In the genomic region with DNA sequence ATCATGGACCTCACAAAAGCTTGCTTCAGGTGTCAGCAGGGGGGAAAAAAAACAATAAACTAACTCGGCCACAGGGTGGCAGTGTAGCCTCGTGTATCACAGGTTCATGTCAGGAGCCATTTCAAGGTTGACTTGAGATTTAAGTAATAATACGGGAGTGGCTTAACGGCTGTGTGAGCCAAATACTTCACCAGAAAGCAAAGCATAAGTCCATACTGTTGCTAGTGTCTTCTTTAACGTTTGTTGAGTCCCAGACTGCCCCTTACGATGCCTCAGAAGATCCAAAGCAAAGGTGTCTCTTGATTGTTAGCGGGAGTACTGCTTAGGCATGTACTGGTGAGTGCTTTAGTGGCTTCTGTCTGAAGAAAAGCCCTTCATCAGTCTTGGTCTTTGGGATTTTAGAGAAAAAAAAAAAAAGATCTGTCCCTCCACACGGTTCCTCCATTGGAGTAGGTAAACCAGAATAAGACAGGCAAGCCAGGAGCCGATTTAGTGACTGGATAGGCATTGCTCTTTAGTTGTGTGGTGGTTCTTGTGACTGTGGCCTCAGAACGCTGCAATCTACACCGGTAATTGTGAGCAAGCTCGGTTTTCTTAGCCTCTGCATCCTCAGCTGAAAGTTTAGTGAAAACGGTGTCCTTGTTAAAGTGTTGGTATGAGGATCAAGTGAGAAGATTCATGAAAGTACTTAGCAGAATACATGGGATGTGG, we compare ENCODE assay signal across 8 mouse cellular contexts. TPM values are rescaled to one million over a fixed set of nuclear protein-coding genes. Genes with fewer than 3 reads are reported as not detected.
A peak's percentile ranks its signal among the peaks of the same experiment; 100 is the strongest.
DNase-seq lines count a peak whose midpoint lies in the region; ATAC-seq and TF ChIP-seq lines count a peak whose summit lies in the region.

No protein-coding gene starts in this region.

- peaks cover 3% of the 10 kb centered on the region for H3K36me3 ChIP-seq in megakaryocyte, embryonic 14.5 days (replicated peaks; ENCODE audit: low read length)

- no peak for TF ChIP-seq POLR2A in cortical plate, adult 2 months (IDR thresholded peaks at IDR 0.05; ENCODE audit: extremely low read depth, insufficient read depth, low read length)

- peaks cover 5% of the 10 kb centered on the region for H3K4me1 ChIP-seq in cortical plate, adult 2 months (ENCODE audit: control insufficient read depth, insufficient read depth, low read length)
- H3K4me1 ChIP-seq in megakaryocyte, embryonic 14.5 days, result peaks cover 6% of the 10 kb centered on the region; the same call in 1 of the 2 replicates

- peak; percentile 85 for ATAC-seq in activated CD4-positive, CD25-positive, alpha-beta regulatory T cell, adult 4 months

- DNase-seq in gastrocnemius, postnatal 10 days, result peak; percentile 75
- DNase-seq in hindlimb bud, embryonic 11.5 days (ENCODE audit: extremely low spot score, low read depth, low spot score), result peak; percentile 69
- peak; percentile 73 to 80 for DNase-seq in left cerebral cortex, adult 2 months (ENCODE audit: extremely low spot score in 1 of 2, low spot score in 2 of 2)
- peak; percentile 85 to 88 for DNase-seq in right cerebral cortex, postnatal 10 days (ENCODE audit: low spot score in 2 of 2)
- peak; percentile 60 to 80 for DNase-seq in urinary bladder, postnatal 4 days (ENCODE audit: low spot score in 2 of 2)

- no peak overlapping the region for H3K4me3 ChIP-seq in cortical plate, adult 2 months (ENCODE audit: insufficient read depth, low read length)
- peak overlapping the region; percentile 16; the same call in 1 of the 2 replicates for H3K4me3 ChIP-seq in left cerebral cortex, adult 2 months
- peak overlapping the region; percentile 69 for H3K4me3 ChIP-seq in megakaryocyte, embryonic 14.5 days (replicated peaks)

- peak overlapping the region; percentile 43 for H3K27ac ChIP-seq in cortical plate, adult 2 months (ENCODE audit: insufficient read depth, low read length)
- peak overlapping the region; percentile 81 for H3K27ac ChIP-seq in left cerebral cortex, adult 2 months

- H3K9me3 ChIP-seq in megakaryocyte, embryonic 14.5 days, result no peaks in the 10 kb centered on the region

- TF ChIP-seq CTCF in cortical plate, adult 2 months (IDR thresholded peaks at IDR 0.05; ENCODE audit: extremely low read depth, insufficient read depth, low read length), result peak; percentile 86
- TF ChIP-seq CTCF in left cerebral cortex, adult 2 months (IDR thresholded peaks at IDR 0.05), result peak; percentile 79

- intact Hi-C loops in left cerebral cortex, adult 2 months (cut with DNase I), result no loop called here

- no peaks in the 10 kb centered on the region for H3K27me3 ChIP-seq in megakaryocyte, embryonic 14.5 days (replicated peaks)

RNA-seq across cellular contexts. Expression of gene Cfap54, which starts 30.2 kb away (rescaled TPM):
- polyA plus RNA-seq in activated CD4-positive, CD25-positive, alpha-beta regulatory T cell, adult 4 months (2017; shearing (Covaris generic)), result 1 to 10 TPM; 1.3 to 1.4 TPM
- polyA plus RNA-seq in cortical plate, adult 2 months (2012; rRNA removed), result 3.9 TPM in 2 replicates
- 1 to 10 TPM in 1 of 2 experiments, under 1 TPM in 1; 0.54 to 1.1 TPM for total RNA-seq in gastrocnemius, postnatal 10 days (2021)
- 10 to 100 TPM; 21.4 to 23.4 TPM for total RNA-seq in left cerebral cortex, adult 2 months (2021)
- polyA plus RNA-seq in megakaryocyte, embryonic 14.5 days (2012; ENCODE audit: insufficient read depth, low replicate concordance), result 0.32 TPM in 1 of 2 replicates, not detected in the other
